Mouse (Mus musculus) heart, adult 11 months (tissue): Measurements from ENCODE around the gene Ntng2.

Experiments
- DNase-seq: peaks from one replicate; pipeline ENCODE4 v3.0.0; 2022

Gene Ntng2

DNA sequence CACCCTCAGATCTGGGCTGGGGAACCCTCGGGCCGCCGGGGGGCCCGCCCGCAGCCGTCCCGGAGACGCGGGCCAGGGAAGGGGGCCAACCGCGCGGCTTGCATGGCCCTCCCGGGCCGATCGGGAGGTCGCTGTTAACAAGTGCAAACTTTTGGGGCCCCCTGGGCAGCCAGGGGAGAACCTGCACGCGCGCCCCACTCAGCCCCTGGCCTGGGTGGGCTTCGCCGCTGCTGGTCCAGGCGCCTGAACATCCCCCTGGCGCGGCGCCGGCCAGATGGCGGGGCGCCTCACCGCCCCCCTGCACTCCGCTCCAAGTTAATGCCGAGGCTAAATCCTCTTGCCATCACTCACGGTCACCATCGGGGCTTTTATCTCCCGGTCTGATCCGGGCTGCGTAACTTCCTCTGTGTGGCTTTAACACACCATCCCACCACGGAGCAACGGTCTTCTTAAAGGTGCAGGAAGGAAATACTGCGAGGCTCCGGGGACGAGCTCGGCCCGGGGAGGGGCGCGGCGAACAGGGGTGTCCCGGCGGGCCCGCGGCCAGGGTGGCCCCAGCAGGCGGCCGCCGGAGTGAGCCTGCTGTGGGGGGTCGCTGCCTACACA is at the start of gene Ntng2:
Gene Ntng2 (minus strand): TSS at position 407 of the 606 bp plus-strand sequence.
- DNase-seq, result peak; percentile 98

DNA sequence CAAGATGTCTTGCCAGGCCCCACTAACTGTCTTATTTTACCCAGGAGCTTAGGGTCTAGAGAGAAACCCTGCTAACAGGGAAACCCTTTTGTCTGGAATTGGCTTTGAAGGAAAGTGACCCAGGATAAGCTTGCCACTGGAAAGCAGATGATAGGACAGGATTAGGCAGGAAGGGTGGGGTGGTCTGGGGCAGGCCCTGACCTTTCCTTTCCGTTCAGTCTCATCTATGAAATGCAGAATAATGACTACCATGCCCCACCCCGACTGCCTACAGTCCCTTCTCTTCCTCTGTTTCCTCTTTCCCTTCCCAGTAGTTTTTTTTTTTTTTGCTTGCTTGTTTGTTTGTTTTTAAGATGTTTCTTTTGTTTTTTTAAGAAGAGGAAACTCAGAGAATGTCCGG is 42.8 kb upstream of the Ntng2 start:
- peak; percentile 92 for DNase-seq

DNA sequence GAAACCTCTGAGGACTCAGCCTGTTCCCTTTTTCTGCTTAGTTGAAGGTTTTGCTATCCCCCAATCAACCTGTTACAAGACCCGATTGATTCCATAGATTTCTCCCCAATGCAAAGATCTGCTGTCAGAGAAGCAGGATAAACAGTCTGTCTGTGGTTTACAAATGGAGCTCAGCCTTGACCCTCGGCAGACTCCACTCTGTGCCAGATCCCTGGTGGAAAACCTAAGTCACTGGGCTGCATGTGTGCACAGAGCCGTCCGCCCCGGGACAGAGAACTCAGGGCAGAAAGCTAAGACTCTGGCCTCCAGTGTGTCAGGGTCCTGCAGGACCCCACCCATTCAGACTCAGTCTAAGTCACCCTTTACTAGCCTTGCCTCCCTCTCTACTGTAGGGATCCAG is 34.8 kb upstream of the Ntng2 start:
- DNase-seq, result no peak

DNA sequence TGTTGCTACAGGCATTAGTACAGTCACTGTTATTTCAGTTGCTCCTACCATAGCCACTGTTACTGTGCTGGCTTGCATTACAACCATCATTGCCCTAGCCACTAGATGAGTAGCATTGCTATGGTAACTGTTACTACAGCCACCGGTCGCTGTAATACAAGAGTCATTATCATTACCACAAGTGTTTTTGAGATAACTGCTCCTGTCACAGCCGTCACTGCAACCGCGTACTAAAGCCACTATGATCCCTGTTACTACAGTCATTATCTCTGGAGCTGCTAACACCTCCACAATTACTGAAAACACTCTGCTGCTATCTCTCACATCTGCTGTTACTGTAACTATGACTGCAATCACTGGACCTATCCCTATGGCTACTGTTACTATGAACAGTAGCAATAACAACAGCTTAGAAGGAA is 24.9 kb upstream of the Ntng2 start:
- no peak for DNase-seq

DNA sequence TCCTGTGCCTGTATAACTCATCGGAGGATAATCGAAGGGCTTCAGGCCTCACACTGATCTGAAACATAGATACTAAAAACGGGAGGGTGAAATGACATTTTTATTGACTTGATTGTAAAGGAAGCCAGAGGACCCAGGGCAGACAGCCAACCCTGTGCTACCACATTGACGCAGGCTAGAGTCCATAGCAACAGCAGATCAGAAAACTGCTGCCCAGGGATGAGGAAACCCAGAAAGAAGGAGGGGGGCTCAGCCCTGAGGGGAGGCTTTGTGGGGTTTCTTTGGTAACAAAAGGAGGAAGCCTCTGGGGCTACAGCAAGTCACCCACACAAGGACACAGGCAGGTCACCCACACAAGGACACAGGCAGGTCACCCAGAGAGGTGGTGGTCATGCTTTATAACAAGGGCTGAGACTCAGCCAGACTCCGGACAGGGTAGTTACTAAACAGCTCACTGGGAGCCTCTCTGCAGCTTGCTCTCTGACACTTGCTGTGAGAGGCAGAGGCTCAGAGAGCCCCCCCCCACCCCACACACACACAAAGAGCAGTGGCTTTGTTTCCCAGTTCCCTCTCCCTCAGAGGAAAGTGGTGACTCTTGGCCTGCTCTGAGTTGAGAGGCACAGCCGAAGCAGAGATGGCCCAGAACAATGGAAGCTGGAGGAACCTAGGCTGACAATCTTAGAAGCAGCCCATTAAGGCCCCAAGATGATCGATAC is 19.2 kb upstream of the Ntng2 start:
- peak; percentile 78 for DNase-seq

DNA sequence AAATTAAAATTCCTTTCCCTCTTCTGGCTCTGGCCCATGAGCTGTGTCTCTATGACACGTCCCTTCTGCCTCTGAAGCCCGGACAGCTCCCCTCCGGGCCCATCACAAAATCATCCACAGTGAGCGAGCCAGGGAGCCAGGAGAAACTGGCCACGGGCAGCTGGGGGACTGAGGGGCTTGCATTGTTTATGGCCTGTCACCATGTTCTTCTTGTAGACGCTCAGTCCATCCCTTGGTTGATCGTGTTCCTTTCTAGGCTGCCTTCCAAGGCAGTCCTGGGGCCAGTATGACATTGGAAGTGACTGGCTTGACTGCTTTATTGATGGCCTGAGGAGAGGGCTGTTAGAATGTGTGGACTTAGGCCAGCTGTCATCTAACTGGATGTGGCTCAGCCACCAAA is 18.3 kb upstream of the Ntng2 start:
- DNase-seq, result no peak

DNA sequence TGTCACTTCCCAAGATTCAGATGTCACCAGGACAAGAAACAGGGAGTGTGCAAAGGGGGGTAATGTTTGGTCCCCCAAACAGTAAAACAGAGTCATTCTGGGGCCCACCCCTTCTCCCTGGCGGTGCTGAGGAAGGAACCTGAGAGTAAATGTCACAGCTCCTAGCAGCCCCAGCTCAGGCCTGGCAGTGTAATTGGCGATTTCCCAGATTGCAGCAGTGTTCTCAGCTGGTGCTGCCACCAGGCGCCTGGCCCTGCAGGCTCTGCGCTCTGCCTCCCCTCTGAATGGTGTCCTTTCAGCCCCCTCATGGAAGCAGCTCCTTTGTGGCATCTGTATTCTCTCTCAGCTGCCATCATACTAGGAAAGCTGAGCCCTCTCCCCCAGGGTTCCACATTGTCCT is 14.0 kb upstream of the Ntng2 start:
- DNase-seq, result peak; percentile 82

DNA sequence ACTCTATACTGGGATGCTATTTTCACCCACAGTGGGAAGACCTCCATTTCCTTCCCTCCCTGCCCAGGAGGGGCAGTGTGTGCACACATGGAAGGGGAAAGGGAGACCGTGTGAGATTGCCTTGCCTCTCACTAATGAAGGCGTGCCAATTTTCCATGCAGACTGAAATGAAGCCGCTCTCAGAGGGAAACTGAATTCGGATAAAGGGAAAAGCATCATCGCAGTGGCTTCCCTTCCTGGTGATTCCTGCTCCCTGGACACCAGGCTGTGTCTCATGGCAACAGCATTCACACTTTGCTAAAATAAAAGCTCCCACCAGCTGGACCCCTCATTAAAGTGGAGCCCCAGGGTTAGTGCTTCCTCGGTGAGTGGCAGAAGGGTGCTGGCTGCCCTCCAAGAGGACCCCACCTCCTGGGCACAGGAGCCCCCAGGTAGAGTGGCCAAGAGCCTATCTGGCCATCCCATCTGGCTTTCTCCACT is 9.7 kb upstream of the Ntng2 start:
- no peak for DNase-seq

DNA sequence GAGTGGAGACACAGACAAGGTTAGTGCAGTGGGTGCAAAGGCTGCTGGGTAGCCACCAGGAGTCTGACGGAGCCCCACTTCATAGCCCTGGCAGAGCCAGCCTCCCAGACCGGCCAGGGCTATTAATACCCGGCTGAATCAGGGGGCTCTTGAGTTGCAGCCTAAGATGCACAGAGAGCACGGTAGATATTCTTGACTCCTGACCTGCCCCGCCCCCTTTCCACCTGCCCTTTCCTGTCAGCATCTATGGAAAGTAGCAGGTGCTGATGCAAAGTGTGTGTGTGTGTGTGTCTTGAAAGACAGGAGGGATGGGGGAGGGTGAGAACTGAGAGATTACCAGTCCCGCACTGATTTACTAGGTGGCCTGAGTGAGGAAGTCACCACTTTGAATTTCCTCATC is 8.3 kb upstream of the Ntng2 start:
- no peak for DNase-seq

DNA sequence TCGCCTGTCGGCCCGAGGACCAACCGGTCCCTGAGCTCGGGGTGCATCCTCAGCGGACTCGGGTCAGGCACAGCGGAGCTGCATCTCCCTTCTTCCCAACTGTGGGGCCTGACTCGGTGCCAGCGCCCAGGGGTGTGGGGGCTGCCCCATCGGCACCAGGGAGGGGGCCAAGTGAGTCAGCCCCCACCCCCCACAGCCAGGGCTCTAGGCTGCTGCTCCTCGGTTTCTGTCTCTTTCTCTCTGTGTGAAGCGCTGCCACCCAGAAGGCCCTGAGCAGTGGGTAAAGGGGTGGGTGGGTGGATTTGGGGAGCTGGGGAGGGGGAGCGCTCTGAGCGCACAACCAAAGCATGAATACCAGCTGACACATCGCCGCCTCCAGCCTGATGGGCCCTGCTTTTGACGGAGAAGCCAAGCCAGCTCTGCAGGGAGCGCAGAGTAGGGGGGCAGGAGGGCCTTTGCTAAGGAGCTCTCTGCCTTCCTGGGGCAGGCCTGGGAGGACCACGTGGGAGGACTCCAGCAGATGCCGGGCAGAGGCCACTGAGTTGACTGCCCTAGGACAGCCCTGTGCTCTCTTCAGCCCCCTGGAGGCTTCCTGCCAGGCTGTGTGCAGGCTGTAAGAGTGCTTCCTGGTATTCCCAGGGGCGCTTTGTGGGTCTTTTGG is 530 bp upstream of the Ntng2 start:
- DNase-seq, result peak; percentile 97

DNA sequence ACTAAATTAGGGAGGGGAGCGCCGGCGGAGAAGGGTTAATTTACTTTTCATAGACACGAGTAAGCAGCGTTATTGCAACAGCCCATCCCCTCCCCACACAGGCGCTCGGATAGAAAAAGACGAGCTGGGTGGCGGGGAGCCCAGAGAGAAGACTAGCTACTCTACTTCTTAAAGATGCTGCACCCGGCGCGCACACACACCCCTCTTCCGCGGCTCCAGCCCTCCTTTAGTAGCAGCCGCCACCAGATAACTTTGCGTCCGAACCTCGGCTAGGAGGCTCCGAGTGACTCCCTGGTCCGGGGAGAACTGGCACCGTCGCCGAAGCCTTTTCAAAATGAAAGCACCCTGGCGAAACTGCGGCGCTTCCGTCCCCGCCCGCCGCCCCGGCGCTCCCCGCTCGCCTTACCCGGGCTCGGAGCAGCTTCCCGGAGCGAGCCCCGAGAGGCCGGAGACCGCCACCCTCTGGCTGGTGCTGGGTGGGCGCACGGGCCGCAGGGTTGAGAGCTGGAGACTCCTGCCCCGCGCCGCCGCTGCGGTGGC is 676 bp downstream of the Ntng2 start:
- DNase-seq, result peak; percentile 95

DNA sequence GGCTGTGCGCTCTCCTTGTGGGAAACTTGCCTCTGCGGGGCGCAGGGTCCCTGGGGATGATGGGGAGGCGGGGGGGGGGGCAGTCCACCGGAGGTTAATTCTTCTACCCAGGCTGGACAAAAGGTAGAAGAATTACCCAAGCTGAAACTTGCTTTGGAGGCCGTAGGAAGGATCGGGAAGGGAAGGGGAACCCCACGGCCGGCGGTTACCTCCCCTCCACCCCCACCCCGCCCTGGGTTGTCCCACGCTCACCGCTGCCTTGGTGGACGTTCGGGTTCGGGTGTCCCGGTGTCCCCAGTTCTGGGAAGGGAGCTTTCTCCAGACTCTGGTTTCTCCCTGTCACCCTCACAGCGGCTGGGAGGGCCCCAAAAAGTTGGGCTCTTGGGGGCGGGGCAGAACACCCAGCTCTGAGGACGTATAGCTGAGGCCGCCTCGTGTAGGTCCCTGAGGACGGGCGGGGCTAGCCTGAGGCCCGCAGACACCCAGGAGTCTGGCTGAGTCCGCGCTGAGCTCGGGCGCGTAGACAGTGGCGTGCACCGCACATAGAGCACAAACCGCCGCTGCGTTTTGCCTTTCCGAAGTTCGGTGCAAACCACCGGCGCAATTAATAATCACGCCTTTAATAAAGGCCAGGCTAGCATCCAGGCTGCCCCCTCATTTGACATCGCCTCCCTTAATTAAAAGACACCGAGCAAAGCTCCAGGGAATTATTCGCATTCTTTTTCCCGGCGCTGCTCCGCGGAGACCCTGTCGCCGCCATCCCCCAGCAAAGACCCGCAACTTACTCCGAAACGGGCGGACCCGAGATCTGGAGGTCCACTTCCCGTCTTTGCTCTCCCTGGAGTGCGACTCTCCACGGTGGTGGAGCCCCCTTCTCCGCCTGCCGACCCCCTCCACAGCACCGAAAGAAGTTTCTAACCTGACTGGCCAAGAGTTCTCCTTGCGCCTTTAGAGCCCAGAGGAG is 1.4 kb downstream of the Ntng2 start:
- DNase-seq, result peak; percentile 93

DNA sequence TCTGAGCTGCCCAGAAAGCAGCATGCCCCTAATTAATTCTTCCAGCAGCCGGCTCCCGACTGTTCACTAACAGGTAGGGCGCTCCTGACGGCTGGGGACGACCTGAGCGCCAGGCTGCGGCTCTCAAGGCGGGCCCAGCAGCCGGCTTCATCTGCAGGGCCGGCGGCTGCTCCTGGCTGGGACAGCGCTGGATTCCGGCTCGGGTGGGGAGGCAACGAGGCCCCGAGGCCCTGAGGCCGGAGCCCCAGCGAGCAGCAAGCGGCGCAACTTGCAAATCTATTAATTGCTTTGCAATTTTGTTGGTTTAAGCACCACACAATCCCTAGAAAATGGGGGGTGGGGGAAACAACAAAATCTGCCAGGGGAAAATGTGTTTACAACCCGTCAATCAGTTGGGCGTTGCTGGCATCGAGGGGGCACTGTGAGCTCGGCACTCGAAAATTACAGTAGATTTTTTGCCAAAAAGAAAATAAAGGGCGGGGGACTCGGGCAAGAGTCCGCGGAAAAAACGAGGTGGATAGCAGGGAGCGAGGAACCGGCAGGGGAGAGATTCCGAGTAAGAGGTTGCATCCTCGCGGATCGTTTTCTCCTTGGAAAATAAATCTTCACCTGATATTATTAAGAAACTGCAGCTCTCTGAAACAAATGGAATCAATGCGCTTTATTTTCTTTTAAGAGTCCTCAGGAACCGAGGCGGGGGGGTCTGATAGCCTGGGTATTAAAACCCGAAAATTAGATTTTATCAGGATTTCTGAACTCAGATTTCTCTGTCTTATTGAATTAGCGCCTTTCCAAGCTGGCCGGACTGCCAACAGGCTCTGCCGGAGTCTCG is 2.3 kb downstream of the Ntng2 start:
- no peak for DNase-seq

DNA sequence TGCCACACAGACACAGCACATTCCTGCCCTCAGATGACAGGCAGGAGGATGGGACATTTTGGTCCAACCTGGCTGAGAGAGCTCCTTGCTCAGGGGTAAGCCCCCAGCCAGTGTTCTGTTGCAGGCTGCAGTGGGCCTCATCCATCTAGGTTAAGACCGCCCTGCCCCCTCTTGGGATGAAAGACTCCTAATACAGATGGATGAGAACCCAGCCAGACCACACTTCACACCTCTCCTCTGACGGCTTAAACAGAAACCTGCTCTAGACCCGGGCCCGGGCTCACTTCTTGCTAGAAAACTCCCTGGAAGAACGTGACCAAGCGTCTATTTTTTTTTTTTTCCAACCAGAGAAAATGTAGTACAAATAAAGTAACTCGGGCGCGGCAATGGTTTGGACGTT is 3.0 kb downstream of the Ntng2 start:
- no peak for DNase-seq

DNA sequence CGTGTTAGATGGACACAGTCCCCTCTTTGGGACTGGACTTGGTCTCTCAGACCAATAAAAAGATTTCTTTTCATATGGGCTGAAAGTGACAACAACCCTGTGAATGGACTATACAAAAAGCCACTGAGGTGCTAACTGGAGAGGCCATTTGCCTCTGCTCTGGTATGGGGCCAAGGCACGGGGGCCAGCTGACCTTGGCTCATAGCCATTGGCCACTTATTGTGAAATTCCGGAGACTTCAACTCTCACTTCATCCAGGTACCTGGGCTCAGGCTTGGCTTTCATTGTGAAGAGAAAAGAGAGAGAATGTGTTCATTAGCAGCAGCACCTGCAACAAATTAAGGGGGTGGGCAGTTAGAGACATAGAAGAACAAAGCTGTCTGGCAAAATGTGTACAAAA is 4.3 kb downstream of the Ntng2 start:
- no peak for DNase-seq

DNA sequence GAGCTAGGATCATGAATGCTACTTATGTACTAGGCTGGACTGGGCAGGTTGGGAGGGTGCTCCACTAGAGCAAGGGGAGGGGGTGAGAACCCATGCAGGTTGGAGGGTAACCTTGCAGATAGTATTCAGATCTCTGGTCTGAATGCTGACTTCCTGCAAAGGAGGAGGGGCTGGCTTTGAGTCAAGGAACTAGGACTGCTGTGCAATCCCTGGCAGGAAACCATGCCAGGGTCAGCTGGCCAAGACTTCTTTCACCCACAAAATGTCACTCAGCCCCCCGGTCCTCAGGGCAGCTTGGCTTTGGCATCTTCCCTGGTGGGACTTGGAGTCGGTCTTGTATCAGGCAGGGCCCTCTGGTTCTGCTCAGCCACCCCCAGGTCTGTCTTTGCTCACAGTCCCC is 5.4 kb downstream of the Ntng2 start:
- no peak for DNase-seq

DNA sequence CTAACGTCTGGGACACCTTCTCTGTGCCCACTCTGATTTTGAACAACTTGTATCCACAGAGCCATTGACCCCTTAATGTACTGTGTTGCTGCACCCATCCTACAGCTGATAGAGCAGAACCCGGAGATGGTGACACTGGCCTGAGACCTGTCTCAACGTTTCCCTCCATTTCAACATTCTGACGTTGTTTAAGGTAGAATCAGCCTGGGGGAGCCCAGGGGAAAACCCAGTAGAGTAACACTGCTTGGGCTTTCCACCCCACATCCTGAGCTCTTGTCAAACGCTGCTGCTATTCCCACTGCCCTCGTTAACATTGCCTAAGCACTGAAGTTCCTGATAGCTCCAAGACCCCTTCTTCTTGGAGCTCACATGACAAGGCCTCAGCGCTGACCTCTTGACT is 5.9 kb downstream of the Ntng2 start:
- no peak for DNase-seq

DNA sequence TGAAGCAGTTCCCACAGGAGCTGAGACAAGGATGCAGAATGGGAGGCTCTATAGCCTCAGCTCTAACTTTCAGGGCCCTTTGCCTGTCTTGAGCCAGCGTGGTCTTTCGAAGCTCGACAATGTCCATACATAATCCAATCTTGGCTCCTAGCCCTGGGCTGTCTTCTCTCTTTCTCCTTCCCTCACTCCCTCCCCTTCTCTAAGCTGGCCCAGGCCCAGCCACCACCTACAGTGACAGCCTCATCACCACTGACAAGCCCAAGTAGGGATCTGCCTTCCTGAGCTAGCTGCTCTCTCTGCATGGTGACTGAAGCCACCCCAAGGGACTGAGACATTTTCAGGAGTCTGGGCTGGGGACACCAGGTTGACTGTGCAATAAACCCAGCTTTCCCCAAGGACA is 6.5 kb downstream of the Ntng2 start:
- DNase-seq, result no peak

DNA sequence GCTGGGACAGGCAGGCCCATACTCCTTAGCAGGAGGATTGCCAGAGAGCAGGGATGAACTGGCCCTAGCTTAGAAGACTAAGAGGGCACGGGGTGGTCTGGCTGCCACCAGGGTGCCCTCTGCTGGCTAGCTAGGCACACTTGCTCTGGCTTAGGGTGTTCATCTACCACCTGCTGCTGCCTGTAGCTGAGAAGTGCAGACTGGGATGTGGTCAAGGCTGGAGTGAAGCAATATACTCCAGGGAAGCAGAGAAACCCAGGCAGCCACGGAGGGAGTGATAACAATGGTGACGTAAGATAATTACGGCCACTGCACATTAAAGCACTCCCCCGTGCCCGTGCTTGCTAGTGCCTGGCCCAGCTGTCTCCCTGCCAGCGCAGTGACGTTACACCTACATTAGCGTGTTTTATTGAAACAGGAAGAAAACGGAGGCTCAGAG is 7.4 kb downstream of the Ntng2 start:
- peak; percentile 94 for DNase-seq

DNA sequence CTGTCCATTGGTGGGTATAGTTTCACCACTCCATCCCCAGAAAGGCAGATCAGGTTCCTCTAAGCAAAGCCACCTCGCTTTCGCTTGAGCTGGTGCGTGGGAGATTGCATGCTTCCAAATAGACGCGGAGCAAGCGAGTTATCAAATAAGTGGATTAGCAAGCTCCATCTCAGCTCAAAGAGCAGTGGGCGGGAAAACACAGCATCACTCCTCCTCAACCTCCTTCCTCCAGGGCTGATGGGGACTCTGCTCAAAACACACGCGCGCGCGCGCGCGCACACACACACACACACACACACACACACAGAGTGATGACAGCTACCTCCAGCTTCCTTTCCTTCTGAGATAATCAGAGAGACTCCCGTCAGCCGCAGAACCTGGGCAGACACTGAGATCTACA is 13.5 kb downstream of the Ntng2 start:
- no peak for DNase-seq

DNA sequence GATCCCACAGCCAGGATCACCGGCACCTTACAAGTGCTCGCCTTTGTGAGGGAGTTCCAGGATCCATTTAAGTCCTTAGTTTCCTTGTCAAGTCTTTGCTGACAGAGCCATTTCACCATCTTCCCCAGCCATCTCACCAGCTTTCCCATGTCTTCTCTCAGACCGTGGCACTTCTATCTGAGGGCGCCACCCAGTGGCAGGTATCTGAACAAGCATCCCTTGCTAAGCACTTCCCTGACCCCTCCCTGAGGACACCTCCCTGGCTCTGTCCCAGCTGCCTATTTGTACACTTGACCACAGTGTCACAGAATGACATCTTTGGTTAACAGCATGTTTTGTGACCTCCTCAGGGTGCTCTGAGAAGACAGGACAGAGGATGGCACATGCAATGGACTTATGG is 15.2 kb downstream of the Ntng2 start:
- DNase-seq, result peak; percentile 97

DNA sequence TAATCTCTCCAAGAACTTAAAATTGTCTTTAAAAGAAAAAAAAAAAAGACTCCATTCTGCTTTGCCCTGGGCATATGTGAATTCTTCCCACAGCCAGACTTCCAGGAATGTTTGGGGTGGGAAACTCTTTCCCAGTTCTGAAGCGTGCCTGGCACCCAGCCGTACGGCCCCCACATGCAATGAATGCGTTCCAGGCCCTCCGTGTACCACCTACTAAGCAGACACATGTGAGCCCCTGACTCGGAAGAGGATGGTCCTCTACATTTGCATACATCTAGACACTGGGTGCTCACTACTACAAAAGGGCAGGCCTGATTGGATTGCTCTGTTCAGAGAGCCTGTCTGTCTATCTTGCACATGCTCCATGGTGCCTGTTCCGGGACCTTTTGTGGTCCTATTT is 17.0 kb downstream of the Ntng2 start:
- DNase-seq, result no peak
